Mouse (Mus musculus) heart, adult 2 months (tissue): Measurements from ENCODE around the gene Echdc1.

ENCODE experiments used
- CTCF ChIP-seq: fragments of 200-600 bp; IDR thresholded peaks from 2 replicates; pipeline ENCODE4 v1.8.1; 2022; ENCODE audit warnings: antibody characterized with exemption, mild to moderate bottlenecking, moderate library complexity
- EP300 ChIP-seq: fragments of 200-500 bp; IDR thresholded peaks from 2 replicates; pipeline ENCODE4 v1.6.1; 2011; ENCODE audit warnings: low read depth, low read length, control low read depth; ENCODE audit not compliant: insufficient read depth
- POLR2A ChIP-seq: fragments of 200-500 bp; IDR thresholded peaks from 2 replicates; pipeline ENCODE4 v1.6.1; 2011; ENCODE audit warnings: mild to moderate bottlenecking, low read depth, low read length, control low read depth; ENCODE audit not compliant: insufficient read depth

GRCm38 (mm10) chr10:29285757-29286156 is 27.2 kb upstream of the Echdc1 start:
- TF ChIP-seq CTCF = no peak
- TF ChIP-seq POLR2A = no peak
- TF ChIP-seq EP300 = no peak
